Mouse (Mus musculus): ENCODE results near the gene 4930562C15Rik.
"Not testable (repeated sequence)": the region's sequence is repeated elsewhere in the genome, so short reads cannot be mapped to it uniquely, and the experiment has no call there.

4930562C15Rik gene

GRCm38 (mm10) chr16:4835191-4835590, at the start of gene 4930562C15Rik:
Gene 4930562C15Rik (plus strand): TSS chr16:4835416.
- no peak for DNase-seq (ENCODE audit: inconsistent ontology term)

DNA sequence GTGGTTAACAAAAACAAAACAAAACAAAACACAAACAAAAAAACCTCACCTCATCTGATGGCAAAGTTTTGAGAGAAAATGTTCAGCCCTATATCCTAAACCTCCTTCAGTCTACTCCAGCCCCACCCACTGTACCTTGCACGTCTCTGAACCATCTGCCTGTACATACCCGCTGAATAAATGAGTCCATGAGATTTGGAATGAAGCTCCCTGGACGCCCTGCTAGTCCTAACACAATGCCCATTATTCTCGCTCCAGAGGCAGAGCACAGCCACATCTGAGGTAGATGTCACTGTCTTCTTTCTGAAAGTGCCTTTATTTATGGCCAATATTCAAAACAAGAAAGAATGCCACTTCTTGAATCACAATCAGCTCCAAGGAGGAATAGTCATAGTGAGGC, 49.5 kb upstream of the 4930562C15Rik start:
- DNase-seq (ENCODE audit: inconsistent ontology term): peak; percentile 40

GRCm38 (mm10) chr16:4788176-4788575, 47.0 kb upstream of the 4930562C15Rik start:
- DNase-seq (ENCODE audit: inconsistent ontology term): no peak

GRCm38 (mm10) chr16:4789311-4789768, 45.9 kb upstream of the 4930562C15Rik start:
- DNase-seq (ENCODE audit: inconsistent ontology term): no peak

DNA sequence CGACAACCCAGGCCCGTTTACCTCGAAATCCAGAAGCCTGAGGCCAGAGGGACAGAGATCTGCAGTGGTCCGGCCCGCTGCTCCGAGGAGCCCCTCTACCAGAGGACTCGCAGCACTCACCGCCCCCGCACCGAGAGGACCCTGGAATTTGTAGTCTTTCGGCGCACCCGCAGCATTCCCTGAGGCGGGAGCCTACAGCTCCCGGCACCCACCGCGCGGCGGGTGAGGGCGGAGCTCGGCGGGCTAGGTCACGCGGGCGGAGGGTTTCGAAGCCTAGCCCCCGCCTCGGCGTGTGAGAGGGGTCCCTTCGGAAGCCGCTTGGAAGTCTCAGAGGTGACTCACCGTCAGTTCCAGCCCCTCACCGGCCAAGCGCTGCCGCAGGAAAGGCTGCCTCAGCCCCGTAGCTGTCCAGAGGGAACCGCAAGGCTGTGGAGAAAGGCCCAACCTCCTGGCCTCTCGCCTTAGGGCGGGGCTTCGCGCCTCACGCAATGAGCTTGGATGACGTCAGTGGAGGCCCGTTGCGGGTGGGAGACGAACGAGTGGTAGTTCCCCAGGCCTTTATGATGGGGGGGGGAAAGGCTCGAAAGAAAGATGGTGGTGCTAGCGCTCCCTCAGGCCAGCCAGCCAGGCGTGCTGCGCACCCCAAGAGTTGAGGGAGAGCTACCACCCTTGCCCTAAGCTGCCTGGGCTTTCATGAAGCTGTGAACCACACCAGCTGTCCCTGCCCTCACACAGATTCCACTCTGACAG, 45.2 kb upstream of the 4930562C15Rik start, which contains the start of gene Cdip1:
TSS of gene Cdip1 (minus strand) at position 483 of the 750 bp plus-strand sequence.
- peak; percentile 99 for DNase-seq (ENCODE audit: inconsistent ontology term)

DNA sequence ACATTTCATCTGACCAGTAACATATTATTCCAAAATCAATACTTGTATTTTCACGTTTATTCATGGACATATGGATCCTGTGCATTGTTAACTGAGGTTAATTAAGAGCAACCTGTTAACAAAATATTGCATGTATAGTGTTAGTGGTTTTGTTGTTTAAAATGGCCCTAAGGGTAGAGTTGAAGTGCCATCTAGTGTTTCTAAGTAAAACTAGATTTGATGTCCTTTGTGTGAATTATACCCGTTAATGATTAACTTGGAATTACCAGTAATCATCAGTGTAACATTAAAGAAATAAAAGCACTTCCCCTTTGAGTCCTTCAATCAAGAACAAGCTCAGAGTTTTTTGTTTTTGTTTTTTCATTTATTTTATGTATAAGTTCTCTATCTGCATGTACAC, 43.9 kb upstream of the 4930562C15Rik start:
- no peak for DNase-seq (ENCODE audit: inconsistent ontology term)

- no peak for DNase-seq (ENCODE audit: inconsistent ontology term)
Measured at GRCm38 (mm10) chr16:4796631-4797030, 38.6 kb upstream of the 4930562C15Rik start.

DNA sequence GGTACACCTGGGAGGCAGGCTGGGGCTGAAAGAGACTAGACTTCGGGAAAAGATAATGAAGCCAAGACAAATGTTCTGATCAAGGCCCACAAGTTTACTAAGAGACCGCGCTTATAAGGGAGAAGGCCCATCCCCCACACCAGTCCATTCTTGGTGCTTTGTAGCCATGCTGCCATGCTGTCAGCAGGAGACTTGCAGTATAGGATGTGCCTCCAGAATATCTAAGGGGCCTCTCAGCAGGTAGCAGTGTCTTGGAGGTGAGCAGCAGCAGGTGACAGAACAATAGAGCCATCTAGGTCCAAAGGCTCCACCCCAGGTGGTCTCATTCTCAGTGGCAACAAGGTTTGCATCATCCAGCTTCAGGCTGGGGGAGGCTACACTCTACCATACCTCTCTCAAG, 16.9 kb upstream of the 4930562C15Rik start:
- no peak for DNase-seq (ENCODE audit: inconsistent ontology term)

DNA sequence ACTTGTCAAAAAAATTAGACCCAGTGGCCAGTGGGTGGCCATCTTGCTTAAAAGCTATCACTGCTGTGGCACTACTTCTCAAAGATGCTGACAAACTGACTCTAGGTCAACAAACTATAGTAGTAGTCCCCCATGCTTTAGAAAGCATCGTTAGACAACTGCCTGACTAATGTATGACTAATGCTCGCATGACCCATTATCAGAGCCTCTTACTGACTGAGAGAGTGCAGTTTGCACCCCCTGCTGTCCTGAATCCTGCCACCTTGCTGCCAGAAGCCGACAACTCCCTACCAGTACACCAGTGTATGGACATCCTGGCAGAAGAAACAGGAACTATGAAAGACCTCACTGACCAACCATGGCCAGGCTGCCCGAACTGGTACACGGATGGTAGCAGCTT, 10.8 kb upstream of the 4930562C15Rik start:
- DNase-seq (ENCODE audit: inconsistent ontology term): not testable (repeated sequence)

- DNase-seq (ENCODE audit: inconsistent ontology term): no peak
Measured at GRCm38 (mm10) chr16:4827639-4828038, 7.6 kb upstream of the 4930562C15Rik start.

GRCm38 (mm10) chr16:4829271-4829900, 5.8 kb upstream of the 4930562C15Rik start:
- DNase-seq (ENCODE audit: inconsistent ontology term): no peak

DNA sequence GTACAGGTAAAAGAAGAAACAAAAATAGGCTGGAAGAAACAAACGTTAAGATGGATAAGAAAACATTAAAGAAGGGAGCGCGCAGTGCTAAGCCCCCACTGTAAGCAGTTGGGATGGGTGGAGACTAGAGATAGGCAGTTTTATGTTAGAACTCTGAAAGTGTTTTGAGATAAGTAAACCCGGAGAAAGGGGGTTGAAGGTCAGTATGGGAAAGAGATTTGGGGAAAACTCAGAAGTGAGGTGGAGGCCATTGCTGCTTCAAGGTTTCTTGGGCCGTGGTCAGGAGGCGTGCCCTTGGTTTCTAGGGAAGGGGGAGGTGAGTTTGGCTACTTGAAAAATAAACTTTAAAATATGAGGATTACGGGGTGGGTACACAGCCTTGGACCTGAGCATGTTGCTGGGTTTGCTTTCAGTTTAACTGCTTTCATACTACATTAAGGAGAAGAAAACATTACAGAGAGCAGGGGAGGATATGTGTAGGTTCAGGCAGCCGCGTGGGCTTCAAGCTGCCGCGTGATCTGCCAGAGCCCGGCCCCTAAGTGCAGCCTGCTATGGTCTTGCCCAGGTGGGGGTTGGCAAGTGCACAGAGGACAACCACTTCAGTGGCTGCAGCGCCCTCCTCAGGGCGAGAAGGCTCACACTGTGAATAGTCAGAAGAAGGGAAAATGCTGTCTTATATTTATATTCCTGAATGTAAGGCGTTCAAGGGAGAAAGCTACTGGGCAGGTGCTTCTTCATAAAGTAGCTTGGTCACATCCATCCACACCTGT, 3.4 kb upstream of the 4930562C15Rik start:
- DNase-seq (ENCODE audit: inconsistent ontology term): no peak

GRCm38 (mm10) chr16:4833858-4834257, 1.4 kb upstream of the 4930562C15Rik start:
- DNase-seq (ENCODE audit: inconsistent ontology term): no peak

DNA sequence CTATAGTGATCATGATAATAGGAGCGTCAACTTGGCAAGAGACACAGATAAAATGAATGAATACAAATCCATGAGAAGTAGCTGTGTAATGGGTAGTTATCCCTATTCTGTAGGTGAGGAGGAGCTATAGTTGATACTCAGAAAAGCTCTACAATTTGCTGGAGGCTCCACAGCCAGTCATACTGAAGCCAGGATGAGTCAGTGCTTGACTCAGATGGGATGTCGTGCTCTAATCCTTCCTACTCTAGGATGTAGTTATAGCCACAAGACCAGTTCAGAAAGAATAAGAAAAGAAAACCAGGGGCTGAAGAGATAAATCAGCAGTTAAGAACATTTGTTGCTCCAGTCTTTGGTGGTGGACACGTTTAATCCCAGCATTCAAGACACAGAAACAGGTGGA, 2.4 kb downstream of the 4930562C15Rik start:
- DNase-seq (ENCODE audit: inconsistent ontology term): no peak

DNA sequence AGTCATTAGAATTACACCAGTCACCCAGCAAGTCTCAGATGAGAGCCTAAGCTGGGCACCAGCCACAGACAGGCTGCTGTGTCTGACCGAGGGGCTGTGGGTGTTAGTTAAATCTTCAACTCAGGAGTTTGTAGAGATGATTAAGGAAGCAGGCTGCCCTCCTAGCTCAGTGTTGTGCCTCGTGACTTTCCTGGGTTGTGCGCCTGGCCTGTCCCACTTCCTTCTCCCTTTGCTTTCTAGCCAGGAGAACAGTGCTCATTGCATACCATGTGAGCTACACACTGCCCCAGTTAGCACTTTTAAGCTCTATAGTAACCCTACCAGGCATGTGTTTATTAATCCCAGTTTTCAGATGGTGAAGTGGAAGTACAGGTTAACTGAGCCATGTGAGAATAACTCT, 4.3 kb downstream of the 4930562C15Rik start:
- DNase-seq (ENCODE audit: inconsistent ontology term): no peak

DNA sequence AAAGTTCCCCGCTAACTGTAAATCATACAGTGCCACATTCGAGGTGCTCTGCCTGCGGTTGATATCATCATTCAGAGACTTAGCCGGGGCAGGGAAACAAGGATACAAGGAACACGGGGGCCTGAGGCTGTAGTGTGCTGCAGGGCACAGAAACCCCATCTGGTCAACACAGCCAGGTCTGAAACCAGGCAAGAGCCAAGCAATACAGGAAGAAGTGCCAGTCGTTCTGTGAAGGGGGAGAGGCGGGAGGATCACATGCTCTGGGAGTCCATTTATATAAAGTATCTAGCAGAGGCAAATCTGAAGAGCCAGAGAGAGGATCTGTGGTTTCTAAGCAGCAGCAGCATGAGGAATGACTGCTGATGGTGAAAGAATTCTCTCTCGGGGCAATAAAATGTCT, 5.0 kb downstream of the 4930562C15Rik start:
- no peak for DNase-seq (ENCODE audit: inconsistent ontology term)

GRCm38 (mm10) chr16:4847041-4847440, 11.8 kb downstream of the 4930562C15Rik start:
- DNase-seq (ENCODE audit: inconsistent ontology term): no peak

GRCm38 (mm10) chr16:4848090-4848489, 12.9 kb downstream of the 4930562C15Rik start:
- DNase-seq (ENCODE audit: inconsistent ontology term): no peak

GRCm38 (mm10) chr16:4850361-4850760, 15.1 kb downstream of the 4930562C15Rik start:
- no peak for DNase-seq (ENCODE audit: inconsistent ontology term)

- DNase-seq (ENCODE audit: inconsistent ontology term): no peak
Measured at GRCm38 (mm10) chr16:4850938-4851628, 15.9 kb downstream of the 4930562C15Rik start.

DNA sequence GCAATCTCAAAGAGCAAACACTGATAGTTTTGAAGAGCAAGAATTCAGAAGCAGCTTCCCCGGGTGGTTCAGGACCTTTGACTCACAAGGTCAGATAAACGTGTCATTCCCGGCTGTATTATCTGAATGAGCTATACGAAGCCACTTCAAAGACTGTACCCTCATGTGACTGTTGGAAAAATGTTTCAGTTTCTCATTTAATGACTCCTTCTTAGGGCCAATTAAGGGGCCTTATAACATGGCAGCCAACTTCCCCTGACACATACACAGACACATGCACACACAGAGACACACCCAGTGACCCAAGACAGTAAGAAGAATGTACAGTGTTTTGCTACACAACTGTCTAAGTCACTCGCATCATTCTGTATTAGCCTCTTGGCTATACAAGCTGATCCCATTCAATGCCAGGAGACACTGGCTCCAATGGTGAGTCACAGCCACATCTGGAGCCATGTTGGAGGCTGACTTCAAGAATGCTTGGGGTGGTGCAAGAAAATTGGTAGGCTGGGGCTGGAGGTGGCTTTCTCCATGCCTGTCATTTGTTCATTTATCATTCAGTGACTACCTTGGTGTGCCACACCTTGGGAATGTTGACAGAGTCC, 19.9 kb downstream of the 4930562C15Rik start:
- no peak for DNase-seq (ENCODE audit: inconsistent ontology term)

All from Muller cell, postnatal 12 days (primary cell).